15 mouse cellular contexts compared by ENCODE assay signal in the genomic region with DNA sequence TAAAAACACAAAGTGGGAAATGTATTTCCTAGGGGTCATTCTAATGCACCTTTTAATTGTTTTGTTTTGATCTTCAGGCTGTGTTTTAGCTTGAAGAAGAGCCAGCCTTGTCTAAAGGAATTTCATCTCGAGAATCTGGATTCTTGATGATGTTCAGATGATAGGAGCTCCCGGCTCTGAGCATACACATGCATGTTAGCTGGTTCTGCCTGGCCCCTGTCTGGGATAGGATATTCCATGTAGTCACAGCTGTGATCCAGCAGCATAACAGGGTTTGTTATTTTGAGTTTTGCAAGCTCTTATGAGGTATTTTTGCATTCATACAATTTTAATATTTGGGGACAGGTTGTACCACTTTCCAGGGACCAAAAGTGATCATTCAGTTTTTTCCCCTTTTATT.
"Had no signal": no experiment of that assay in that cellular context is flagged by ENCODE, and none has a peak within 500 bp of the region (broad histone marks: within the 10 kb centered on the region; RNA-seq: fewer than 3 reads in every experiment).

No protein-coding gene starts in this region.

- H3K4me3 ChIP-seq: midbrain, embryonic 13.5 days; myocyte; neural tube, embryonic 13.5 days; stomach, embryonic 15.5 days had no signal

- H3K9ac ChIP-seq: liver, embryonic 14.5 days; lung, embryonic 14.5 days; midbrain, embryonic 13.5 days; neural tube, embryonic 13.5 days; stomach, embryonic 15.5 days had no signal

- H3K36me3 ChIP-seq: midbrain, embryonic 13.5 days; neural tube, embryonic 13.5 days; stomach, embryonic 15.5 days had no signal

- H3K4me2 ChIP-seq: lung, embryonic 14.5 days; midbrain, embryonic 11.5 days; midbrain, embryonic 13.5 days; neural tube, embryonic 13.5 days; stomach, embryonic 15.5 days had no signal

- H3K9me3 ChIP-seq: midbrain, embryonic 13.5 days; neural tube, embryonic 13.5 days; stomach, embryonic 15.5 days had no signal

- H3K27me3 ChIP-seq: midbrain, embryonic 13.5 days; neural tube, embryonic 13.5 days; stomach, embryonic 15.5 days had no signal

- H3K27ac ChIP-seq: liver, embryonic 14.5 days; midbrain, embryonic 13.5 days; neural tube, embryonic 13.5 days; stomach, embryonic 15.5 days; stomach, postnatal 0 days had no signal

- DNase-seq: lung, adult 18-20 months; lung, embryonic 14.5 days; lung, postnatal 10 days; lung, postnatal 4 days; right cerebral cortex, postnatal 14 days; thymus, adult 2 months; thymus, postnatal 25 days; thymus, postnatal 4 days had no signal
